Mouse (Mus musculus) embryo, embryonic 11.5 days (tissue): Measurements from ENCODE around the gene Rtf1.
"Not testable (repeated sequence)": the region's sequence is repeated elsewhere in the genome, so short reads cannot be mapped to it uniquely, and the experiment has no call there.

ENCODE experiments used
- DNase-seq: peaks from one replicate; pipeline ENCODE4 v3.0.0-alpha.2; 2012; ENCODE audit warnings: low read depth, low spot score

Gene Rtf1

DNA sequence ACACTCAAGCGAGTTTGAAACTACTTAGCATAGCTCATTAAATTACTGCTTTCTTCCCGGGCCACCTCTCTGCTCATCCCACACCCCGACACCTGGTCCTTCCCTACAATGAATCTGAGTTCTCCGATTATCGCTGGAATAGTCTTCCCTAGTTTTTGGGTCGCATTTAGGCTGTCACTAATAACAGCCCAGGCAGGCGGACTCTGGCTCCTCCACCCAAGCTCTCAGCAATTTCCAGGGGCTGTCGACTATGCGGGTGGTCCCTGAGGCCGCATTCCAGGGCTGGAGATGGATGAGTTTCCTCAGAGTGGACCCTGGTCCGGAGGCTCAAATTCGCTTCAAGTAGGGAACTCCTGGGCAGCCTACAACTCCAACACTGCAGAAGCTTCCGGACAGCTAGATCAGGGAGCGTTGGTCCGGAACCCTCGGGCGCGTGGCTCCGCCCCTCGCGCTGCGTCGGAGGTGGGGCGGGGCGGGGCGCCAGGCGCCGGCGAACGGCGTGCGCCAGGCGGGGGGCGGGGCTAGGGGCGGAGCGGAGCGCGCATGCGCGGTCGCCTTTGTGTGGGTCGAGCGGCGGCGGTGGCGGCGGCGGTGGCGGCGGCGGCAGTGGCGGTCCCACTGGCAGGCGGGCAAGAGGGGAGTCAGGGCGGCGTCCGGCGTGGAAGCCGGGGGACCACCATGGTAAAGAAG, at the start of gene Rtf1:
Gene Rtf1, plus strand, starts transcription at position 544 of the 690 bp plus-strand sequence.
- DNase-seq: peak; percentile 85

DNA sequence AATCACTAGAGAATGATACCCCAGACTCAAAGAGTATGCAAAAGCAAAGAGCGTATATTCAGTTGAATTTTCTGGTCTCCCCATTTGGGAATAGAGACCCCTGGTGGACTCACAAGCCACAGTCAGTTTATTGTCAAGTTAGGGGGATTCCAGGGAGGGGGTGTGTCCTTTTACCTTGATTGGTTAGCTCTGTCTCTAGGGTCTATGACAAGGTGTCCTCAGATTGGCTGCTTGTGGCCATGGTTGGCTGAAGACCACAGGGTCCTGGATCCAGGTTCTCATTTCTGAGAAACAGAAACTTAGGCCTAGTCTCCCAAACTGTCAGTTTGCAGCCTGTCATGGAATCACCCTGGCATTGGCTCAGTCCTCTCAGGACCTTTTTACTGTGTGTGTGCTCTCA, 38.1 kb upstream of the Rtf1 start:
- DNase-seq: no peak

DNA sequence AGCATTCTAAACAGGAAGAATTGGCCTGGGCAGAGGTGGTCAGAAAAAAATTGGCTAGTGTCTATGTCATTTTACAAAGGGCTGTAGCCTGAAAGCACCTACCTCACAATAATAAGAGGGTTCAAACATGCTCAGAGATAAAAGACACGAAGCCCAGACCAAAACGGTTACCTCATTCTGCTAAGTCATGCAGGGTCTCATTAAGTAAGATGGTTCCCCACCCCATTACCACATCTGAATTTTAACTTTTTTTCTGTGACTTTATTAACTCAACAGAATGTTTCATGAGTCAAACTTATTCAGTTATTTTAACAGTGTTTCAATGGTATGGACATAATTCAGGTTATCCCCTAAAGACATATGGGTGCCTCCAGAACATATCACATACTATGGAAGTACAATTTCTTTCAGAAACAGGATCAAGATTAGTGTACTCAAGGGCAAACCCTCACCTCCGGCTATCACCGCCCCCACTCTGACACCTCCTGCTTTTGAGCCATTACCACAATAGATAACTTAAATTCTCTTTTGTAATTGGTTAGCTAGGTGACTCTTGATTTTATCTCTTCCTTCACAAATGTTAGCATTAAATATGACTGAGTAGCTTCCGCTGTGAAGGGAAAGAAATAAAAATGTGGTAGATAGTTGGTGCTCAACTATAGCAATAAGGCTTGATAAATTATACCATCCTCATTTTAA, 33.5 kb upstream of the Rtf1 start:
- DNase-seq: no peak

DNA sequence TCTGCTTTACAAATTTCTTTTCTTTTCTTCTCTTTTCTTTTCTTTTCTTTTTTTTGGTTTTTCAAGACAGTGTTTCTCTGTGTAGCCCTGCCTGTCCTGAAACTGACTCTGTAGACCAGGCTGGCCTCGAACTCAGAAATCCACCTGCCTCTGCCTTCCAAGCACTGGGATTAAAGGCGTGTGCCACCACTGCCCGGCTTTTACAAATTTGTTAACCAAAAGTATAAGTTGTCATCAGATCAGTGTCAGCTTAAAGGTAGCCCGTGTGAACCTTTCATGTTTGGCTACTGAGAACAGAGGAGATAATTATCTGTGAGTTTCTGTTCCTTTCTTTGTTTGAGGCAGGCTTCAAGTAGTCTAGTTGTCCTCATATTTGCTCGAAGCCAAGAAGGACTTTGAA, 30.6 kb upstream of the Rtf1 start:
- no peak for DNase-seq

DNA sequence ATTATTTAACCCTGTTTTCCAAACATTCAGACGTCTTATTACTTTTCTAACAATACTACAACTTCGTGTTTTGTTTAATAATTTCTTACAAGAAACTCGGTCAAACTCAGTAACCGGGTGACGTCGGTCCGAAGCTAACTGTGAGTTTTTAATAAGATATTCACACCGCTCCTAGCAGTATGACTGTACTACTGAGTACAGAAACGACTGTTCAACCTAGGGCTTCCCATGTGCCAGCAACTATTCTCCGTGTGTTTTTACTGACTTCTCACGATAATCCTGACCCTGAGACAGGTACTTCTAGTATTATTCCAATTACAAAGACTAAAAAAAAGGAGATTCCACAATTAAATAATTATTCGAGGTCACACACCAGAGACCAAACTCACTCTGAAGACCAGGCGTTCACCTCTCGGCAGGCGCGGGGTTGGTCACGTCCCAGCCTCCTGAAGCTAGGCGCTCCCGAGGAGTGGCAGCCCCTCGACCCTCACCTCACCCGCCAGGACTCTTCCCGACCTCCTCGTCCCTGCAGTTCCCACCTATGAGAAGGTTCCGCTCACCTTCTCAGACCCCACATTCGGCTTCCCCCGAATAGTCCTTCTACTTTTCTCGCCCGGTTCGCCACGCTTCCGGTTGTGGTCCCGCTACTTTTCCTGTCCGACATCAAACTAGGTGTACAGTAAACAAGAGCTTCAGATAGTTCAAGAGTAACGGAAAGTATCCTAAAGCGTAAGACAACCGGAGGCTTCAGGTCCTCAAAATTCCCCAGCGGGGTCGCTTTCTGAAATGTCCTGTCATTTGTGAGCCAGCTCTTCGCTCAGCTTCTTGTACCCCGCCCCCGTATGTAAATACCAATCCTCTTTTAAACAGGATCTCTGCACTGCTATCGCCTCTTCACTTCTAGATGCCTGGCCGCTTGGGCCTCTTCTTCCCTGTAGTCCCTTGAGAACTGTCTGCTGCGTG, 12.4 kb upstream of the Rtf1 start, which contains the start of gene Ndufaf1:
Gene Ndufaf1, minus strand, starts transcription at position 608 of the 963 bp plus-strand sequence.
- DNase-seq: peak; percentile 77

DNA sequence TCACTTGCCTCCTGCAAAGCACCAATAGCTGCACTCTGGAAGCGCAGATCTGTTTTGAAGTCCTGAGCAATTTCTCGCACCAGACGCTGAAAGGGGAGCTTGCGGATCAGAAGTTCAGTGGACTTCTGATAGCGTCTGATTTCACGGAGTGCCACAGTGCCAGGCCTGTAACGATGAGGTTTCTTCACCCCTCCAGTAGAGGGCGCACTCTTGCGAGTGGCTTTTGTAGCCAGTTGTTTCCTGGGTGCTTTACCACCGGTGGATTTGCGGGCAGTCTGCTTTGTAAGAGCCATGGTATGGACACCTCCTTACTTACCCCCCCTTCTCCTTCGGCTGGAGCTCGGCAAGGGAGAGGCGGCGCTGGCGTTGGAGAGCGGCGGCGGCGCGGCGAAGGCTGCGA, 9.1 kb upstream of the Rtf1 start:
- DNase-seq: not testable (repeated sequence)

DNA sequence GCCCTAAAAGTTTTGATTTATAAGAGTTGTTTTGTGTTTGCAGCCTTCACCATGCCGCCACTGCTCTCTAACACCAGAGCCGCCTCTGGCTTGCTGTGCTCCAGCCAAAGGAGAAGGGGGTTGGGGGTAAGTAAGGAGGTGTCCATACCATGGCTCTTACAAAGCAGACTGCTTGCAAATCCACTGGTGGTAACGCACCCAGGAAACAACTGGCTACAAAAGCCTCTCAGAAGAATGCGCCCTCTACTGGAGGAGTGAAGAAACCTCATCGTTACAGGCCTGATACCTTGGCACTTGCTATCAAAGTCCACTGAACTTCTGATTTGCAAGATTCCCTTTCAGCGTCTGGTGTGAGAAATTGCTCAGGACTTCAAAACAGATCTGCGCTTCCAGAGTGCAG, 5.9 kb upstream of the Rtf1 start:
- DNase-seq: no peak

DNA sequence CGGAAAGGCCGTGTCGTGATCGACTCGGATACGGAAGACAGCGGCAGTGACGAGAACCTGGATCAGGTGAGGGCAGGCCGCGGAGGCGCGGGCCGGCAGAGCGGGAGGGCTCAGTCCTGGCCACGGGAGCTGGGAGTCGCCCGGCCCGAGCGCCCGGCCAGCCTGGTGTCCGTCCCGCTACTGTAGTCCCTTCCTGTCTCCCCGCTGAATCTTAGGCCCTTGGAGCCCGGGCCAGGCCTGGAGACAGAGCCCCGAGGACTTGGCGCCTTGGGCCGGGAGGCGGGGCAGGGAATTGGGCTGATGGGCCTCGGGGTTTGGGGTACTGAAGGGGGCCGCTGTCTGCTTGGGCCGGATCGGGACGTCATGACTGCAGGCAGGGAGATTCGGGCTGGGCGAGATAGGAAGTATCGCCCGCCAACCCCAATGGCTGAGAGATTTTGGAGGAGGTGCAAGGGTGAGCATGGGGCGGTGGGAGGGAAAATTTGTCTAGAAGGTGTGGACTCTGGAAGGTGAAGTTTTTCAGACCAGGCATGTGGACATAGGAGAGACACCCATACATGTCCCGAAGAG, 432 bp downstream of the Rtf1 start:
- DNase-seq: peak; percentile 24

DNA sequence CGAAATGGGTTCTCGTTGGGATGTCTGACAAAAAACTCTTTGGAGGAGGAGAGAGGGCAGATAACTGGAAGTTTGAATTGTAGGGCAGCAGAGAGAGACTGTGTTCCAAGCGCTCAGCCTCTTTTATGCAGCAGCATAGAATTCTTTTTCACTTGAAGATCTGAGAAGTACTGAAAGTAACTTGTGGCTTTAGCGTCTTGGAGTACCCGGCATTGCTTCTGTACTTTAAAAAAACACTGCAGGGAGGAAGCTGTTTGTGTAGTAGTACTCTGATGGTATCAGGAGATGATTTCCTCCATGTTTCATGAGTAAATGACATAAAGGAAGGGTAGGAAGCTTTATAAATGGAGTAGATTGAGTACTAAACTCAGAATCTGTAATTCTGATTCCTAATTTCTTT, 963 bp downstream of the Rtf1 start:
- no peak for DNase-seq

DNA sequence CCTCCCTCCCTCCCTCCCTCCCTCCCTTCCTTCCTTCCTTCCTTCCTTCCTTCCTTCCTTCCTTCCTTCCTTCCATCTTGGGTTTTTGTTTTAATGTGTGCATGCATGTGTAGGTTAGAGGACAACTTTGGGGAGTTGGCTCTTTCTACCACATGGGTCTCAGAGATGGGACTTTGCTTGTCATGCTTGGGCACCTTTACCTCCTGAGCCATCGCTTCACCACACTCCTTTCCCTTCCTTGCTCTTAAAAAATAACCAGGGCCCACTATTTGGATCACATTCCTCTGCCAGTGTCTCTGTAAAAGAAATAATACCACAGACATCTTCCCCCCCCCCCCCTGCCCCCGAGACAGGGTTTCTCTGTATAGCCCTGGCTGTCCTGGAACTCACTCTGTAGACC, 8.8 kb downstream of the Rtf1 start:
- no peak for DNase-seq

DNA sequence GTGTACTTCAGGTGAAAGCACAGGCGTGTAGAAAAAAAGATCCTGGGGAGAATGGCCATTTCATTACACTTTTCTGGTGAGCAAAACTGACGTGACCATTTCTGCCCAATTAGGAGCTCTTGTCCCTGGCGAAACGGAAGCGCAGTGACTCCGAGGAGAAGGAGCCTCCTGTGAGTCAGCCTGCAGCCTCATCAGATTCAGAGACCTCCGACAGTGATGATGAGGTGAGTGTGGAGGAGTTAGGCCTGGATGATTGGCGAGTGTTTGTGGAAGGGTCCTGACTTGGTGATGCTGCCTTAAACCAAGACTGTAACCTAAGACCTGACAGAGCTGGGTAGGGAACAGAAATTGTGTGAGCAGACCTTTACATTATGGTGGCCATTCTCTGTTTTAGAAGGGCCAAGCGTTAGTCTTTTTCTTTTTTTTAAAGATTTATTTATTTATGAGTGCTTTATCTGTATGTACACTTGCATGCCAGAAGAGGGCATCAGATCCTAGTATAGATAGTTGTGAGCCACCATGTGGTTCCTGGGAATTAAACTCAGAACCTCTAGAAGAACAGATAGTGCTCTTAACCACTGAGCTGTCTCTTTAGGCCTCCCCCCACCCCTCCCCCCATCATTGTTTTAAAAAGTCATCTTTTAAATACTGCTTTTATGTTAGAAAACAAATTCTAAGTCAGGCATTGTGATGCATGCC, 17.3 kb downstream of the Rtf1 start:
- no peak for DNase-seq

DNA sequence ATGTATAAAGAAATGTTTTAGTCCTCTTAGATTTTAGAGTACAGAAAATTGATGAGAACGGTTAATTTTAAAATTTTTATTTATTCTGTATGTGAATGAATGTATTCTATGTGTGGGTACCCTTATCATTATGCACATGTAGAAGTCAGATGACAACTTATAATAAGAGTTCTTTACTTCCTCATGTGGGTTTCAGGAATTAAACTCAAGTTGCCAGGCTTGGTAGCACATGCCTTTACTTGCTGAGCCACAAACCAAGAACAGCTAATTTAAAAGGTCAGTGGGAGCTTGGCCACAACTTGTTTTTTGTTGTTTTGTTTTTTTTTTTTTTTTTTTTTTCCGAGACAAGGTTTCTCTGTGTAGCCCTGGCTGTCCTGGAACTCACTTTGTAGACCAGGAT, 20.0 kb downstream of the Rtf1 start:
- no peak for DNase-seq

DNA sequence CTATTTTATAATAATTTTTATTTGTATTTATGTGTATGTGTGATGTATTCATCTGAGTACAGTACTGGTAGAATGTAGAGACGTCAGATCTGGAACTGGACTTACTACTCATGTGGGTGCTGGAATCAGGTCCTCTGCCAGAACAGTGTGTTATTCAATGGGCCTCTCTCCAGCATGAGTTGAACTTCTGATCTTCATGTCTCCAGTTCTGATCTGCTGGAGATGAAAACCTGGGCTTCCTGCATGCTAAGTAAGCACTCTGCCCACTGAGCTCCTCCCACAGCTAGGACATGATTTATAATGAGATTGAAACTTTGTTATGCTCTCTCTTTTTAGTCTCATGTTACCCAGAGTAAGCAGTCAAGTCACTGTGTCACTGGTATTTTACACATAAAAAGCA, 21.2 kb downstream of the Rtf1 start:
- DNase-seq: no peak

DNA sequence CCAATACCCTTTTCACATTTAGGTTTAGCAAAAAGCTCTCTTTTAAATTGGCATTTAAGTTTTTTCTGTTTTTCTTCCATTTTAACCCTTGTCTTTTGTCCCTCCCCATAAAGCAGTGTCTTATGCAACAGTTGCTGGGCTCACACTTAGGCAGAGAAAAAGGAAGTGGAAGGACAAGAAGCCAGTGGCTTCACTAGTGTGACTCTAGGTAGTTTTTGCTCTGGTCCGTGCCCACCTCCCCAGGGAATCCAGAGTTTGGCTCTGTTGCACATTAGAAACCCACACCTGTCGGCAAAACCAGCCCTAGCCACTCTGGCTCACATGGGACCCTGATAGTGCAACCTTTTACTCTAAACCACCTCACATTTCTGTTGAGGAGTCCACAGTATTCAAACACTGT, 23.6 kb downstream of the Rtf1 start:
- DNase-seq: no peak

DNA sequence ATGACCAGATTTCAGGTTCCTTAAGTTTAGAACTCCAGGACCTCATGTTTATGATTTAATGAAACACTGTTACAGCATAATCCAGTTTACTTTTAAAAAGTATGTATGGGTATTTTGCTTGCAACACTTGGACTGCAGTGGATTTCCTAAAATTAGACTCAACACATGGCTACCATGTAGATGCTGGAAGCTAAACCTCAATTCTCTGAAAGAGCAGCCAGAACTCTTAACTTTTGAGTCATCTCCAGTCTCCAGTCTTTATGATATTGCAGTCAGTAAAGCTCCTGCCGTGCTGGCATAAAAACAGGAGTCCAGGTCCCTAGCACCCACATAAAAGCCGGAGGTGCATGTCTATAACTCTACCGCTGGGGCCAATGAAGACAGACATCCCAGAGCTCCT, 25.1 kb downstream of the Rtf1 start:
- DNase-seq: no peak

DNA sequence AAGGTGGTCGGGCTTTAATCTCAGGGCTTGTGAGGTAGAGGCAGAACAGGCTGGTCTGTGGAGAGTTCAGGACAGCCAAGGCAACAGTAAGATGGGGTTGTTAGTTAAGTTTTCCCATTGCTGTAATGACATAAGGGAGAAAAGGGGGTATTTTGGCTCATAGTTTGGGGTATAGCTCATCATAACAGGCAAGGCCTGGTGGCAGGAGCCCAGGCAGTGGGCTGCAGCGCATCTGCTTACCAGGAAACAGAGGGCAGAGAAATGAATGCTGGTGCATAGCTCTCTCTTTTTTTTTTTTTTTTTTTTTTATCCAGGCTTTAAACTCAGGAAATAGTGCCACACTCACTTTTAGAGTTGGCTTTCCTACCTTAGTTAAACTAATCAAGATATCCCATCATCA, 28.3 kb downstream of the Rtf1 start:
- DNase-seq: no peak

DNA sequence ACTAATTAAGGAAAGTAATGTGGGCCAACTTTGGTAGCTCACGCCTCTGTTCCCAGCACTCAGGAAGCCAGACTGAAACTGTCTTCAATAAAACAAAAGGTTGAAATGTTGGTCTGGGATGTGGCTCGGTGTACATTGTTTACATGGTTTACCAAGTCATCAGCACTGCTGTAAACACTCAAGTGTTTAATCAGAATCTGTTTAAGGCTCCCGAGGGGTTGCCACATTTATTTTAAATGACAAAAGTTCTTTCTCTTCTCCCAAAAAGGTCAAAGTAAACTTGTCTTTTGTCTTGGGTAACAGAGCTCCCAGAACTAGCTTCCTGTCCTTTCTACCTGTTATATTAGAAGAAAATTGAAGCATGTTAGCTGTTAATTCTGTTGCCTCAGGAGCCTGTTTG, 32.8 kb downstream of the Rtf1 start:
- no peak for DNase-seq

DNA sequence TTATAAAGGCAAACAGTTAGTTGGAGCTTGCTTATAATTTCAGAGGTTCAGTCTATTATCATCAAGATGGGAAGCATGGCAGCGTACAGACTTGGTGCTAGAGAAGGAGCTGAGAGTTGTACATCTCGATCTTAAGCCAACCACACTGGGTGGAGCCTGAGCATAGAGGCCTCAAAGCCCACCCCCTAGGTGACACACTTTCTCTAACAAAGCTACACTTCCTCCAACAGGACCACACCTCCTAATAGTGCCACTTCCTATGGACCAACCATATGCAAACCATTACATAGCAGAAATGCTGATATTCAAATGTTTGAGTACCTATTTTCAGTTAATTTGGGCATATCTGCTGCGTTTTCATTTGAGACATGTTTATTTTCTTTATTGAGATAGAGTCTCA, 35.1 kb downstream of the Rtf1 start:
- DNase-seq: no peak

DNA sequence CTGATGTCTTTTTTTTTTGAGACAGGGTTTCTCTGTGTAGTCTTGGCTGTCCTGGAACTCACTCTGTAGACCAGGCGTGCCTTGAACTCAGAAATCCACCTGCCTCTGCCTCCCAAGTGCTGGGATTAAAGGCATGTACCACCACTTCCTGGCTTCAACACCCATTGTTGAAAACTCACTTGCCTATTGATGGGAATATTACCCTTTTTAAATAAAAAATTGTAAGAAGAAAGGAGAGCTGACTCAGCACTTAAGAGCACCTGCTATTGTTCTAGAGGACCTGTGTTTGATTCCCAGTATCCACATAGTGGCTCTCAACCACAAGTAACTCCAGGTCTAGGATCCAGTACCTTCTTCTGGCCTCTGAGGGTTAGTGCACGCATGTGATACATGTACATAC, 41.0 kb downstream of the Rtf1 start:
- not testable (repeated sequence) for DNase-seq

DNA sequence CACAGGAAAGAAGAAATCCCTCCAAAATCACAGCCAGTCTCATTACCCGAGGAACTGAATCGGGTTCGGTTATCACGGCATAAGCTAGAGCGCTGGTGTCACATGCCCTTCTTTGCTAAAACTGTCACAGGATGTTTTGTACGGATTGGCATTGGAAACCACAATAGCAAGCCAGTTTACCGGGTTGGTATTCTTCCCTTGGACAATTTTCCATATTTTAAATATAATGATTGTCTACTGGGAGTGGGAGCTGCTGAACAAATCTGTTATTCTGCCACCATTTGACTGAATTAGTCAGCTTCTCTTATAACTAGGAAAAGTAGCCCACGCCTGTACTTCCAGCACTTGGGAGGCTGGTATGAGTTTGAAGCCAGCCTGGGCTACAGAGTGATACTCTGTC, 46.2 kb downstream of the Rtf1 start:
- DNase-seq: no peak

DNA sequence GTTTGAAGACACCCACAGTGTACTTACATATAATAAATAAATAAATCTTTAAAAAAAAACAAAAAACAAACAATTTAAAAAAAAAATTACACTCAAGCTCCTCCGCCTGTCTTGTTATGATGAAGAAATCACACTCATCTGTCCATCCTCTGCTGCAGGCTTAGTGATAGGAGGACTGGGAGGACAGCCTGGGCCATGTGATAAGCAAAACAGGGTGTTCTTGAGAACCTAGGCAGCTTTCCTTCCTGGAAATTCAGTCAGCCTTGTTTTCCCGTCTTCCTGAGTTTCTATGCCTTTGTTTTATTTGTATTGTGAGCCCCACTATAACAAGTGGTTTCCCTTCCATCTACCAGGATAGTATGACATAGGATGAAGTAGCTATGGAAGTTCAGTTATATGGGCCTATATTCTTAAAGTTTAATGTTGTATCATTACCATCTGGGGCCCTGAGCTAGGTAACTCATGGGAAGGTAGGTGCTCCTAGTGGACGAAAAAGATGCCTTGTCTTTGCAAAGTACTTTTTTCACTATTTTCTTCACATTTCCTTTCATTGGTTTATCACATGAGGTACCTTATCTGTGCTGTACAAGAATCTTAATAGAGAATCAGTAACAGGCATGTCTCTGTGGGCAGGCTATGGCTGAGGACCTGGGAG, 53.0 kb downstream of the Rtf1 start:
- no peak for DNase-seq
